12 mouse cellular contexts compared by ENCODE assay signal in genomic region chr7:58719218-58719938, GRCm38 (mm10).
"Had no signal": no experiment of that assay in that cellular context is flagged by ENCODE, and none has a peak within 500 bp of the region (broad histone marks: within the 10 kb centered on the region; RNA-seq: fewer than 3 reads in every experiment).

No protein-coding gene starts in this region.

- ATAC-seq: intestine, embryonic 16.5 days had no signal

- H3K4me1 ChIP-seq: lung, embryonic 15.5 days; midbrain, embryonic 12.5 days had no signal

- H3K9me3 ChIP-seq: liver, embryonic 13.5 days; lung, embryonic 15.5 days; megakaryocyte, embryonic 14.5 days; midbrain, embryonic 12.5 days had no signal

- H3K4me2 ChIP-seq: liver, embryonic 13.5 days; lung, embryonic 15.5 days; midbrain, embryonic 12.5 days had no signal

- DNase-seq: kidney, postnatal 14 days; liver; liver, embryonic 13.5 days; liver, postnatal 0 days; lung, postnatal 14 days; right cerebral cortex, postnatal 14 days; thymus, postnatal 36 days had no signal

- H3K27me3 ChIP-seq: liver, embryonic 13.5 days; lung, embryonic 15.5 days; megakaryocyte, embryonic 14.5 days; midbrain, embryonic 12.5 days had no signal

- H3K9ac ChIP-seq: liver, embryonic 13.5 days; liver, postnatal 0 days; lung, embryonic 15.5 days; midbrain, embryonic 12.5 days had no signal

- H3K36me3 ChIP-seq: liver, embryonic 13.5 days; lung, embryonic 15.5 days; midbrain, embryonic 12.5 days had no signal

- H3K27ac ChIP-seq: liver, embryonic 13.5 days; lung, embryonic 15.5 days; macrophage; midbrain, embryonic 12.5 days had no signal

- H3K4me3 ChIP-seq: liver, embryonic 13.5 days; lung, embryonic 15.5 days; megakaryocyte, embryonic 14.5 days; midbrain, embryonic 12.5 days had no signal
